Mouse (Mus musculus) myocyte (in vitro differentiated cells): ENCODE measurements around the gene Dpy19l3.

Experiments used
- CEBPB ChIP-seq: IDR thresholded peaks from 2 replicates; pipeline ENCODE4 v1.6.1; 2011; ENCODE audit warnings: mild to moderate bottlenecking, moderate library complexity; ENCODE audit not compliant: poor library complexity, insufficient read depth, severe bottlenecking
- E2F4 ChIP-seq: IDR thresholded peaks from one replicate; pipeline ENCODE4 v1.6.1; 2011; ENCODE audit warnings: mild to moderate bottlenecking, control low read depth, moderate library complexity; ENCODE audit not compliant: insufficient read depth
- MAX ChIP-seq: IDR thresholded peaks from one replicate; pipeline ENCODE4 v1.6.1; 2011; ENCODE audit warnings: low read depth, mild to moderate bottlenecking, control low read depth
- MYOD1 ChIP-seq, 3 experiments: IDR thresholded peaks; one replicate each; pipeline ENCODE4 v1.6.1; 2011; ENCODE audit warnings: control low read depth in 2 of 3, low read depth in 2 of 3, mild to moderate bottlenecking in 2 of 3, moderate library complexity in 1 of 3; ENCODE audit not compliant: insufficient read length in 2 of 3, control insufficient read depth in 1 of 3
- MYOG ChIP-seq, 3 experiments: IDR thresholded peaks; one replicate each; pipeline ENCODE4 v1.6.1; 2011; ENCODE audit warnings: control low read depth in 2 of 3, low read depth in 2 of 3, mild to moderate bottlenecking in 2 of 3; ENCODE audit not compliant: insufficient read length in 2 of 3, control insufficient read depth in 1 of 3, insufficient read depth in 1 of 3
- POLR2A ChIP-seq: IDR thresholded peaks from one replicate; pipeline ENCODE4 v1.6.1; 2011; ENCODE audit warnings: low read depth, mild to moderate bottlenecking, control low read depth, moderate library complexity; ENCODE audit not compliant: insufficient read length
- POLR2AphosphoS2 ChIP-seq: IDR thresholded peaks from one replicate; pipeline ENCODE4 v1.6.1; 2011; ENCODE audit warnings: low read depth, control low read depth; ENCODE audit not compliant: insufficient read length
- SRF ChIP-seq: IDR thresholded peaks from one replicate; pipeline ENCODE4 v1.6.1; 2011; ENCODE audit warnings: low read depth; ENCODE audit not compliant: control insufficient read depth, insufficient read length
- TCF12 ChIP-seq: IDR thresholded peaks from one replicate; pipeline ENCODE4 v1.6.1; 2011; ENCODE audit warnings: mild to moderate bottlenecking, control low read depth; ENCODE audit not compliant: poor library complexity, insufficient read depth, severe bottlenecking
- USF1 ChIP-seq: IDR thresholded peaks from one replicate; pipeline ENCODE4 v1.6.1; 2011; ENCODE audit warnings: low read depth, mild to moderate bottlenecking, control low read depth, moderate library complexity

DNA sequence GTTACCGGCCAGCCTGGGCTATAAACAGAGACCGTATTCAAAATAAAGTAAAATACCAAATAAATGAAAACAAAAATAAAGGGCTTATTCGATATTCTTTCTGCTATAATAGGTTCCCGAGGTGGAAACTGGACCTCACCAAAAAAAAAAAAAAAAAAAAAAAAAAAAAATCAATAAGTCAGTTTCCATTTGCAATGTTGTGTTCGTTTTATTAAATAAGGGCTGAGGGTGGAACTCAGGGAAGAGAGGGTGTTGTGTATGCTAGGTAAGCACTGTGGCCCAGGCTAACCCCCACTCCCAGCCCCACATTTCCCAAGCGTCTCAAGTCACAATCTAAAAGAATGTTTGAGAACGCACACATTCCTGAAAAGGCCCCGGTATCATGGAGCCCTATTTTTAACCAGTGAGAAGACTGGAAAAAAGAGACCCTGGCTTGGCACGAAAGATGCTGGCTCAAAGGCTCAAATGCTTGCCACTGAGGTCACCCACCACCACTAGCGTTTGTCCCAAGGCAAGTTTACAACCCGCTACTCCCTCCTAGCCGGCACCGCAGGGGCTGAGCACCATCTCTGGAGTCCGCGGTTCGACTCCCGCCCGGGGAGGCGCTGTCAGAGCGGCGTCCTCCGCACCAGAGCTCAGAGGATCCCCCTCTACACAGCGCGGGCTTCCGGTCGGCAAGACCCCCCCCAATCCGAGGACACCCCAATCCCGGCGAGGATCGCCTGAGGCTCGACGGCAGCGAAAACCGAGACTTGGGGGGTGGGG, 107.8 kb downstream of the Dpy19l3 start:
- TF ChIP-seq MAX (no peak), POLR2A (no peak), SRF (no peak), E2F4 (no peak), USF1 (no peak), MYOG (IDR thresholded peaks at IDR 0.05; ENCODE audit: control insufficient read depth in 1 of 3, insufficient read depth in 1 of 3, insufficient read length in 2 of 3, low read depth in 2 of 3) (no peak), TCF12 (no peak), POLR2AphosphoS2 (no peak), MYOD1 (IDR thresholded peaks at IDR 0.05; ENCODE audit: control insufficient read depth in 1 of 3, insufficient read length in 2 of 3, low read depth in 2 of 3) (no peak), CEBPB (no peak)
